Mouse (Mus musculus) midbrain, embryonic 14.5 days (tissue): ENCODE results near the gene Shisa9. TPM values are rescaled to one million over a fixed set of nuclear protein-coding genes. Genes with fewer than 3 reads are reported as not detected.

Experiments used
- ATAC-seq: fragments of 200-750 bp; cut with Nextera tagmentation; 2 replicates; pipeline ENCODE4 v1.8.0; 2017; ENCODE audit warnings: moderate number of reproducible peaks, moderate library complexity; ENCODE audit not compliant: low FRiP score, low TSS enrichment
- DNase-seq: peaks from one replicate; pipeline ENCODE4 v3.0.0-alpha.2; 2015
- H3K27ac ChIP-seq: fragments of 300-500 bp; sonication (generic); replicated peaks from 2 replicates; pipeline ENCODE4 v1.5.1; 2014; ENCODE audit warnings: mild to moderate bottlenecking, low read depth, low read length, moderate library complexity
- H3K27me3 ChIP-seq: fragments of 300-500 bp; sonication (generic); 2 replicates; pipeline ENCODE4 v1.6.1; 2014; ENCODE audit warnings: low read length, control low read depth, mixed read lengths; ENCODE audit not compliant: control insufficient read depth, insufficient read depth
- H3K36me3 ChIP-seq: fragments of 300-500 bp; sonication (generic); 2 replicates; pipeline ENCODE4 v1.6.1; 2014; ENCODE audit warnings: low read length, control low read depth; ENCODE audit not compliant: control insufficient read depth, insufficient read depth
- H3K4me1 ChIP-seq: fragments of 300-500 bp; sonication (generic); 2 replicates; pipeline ENCODE4 v1.6.1; 2014; ENCODE audit warnings: mild to moderate bottlenecking, antibody characterized with exemption, low read length, control low read depth; ENCODE audit not compliant: control insufficient read depth, insufficient read depth
- H3K4me2 ChIP-seq: fragments of 300-500 bp; sonication (generic); 2 replicates; pipeline ENCODE4 v1.6.1; 2014; ENCODE audit warnings: mild to moderate bottlenecking, low read length, moderate library complexity
- H3K4me3 ChIP-seq: fragments of 300-500 bp; sonication (generic); replicated peaks from 2 replicates; pipeline ENCODE4 v1.5.1; 2014; ENCODE audit warnings: low read depth, low read length
- H3K9ac ChIP-seq: fragments of 300-500 bp; sonication (generic); replicated peaks from 2 replicates; pipeline ENCODE4 v1.6.1; 2014; ENCODE audit warnings: mild to moderate bottlenecking, low read length, moderate library complexity
- H3K9me3 ChIP-seq: fragments of 300-500 bp; sonication (generic); 2 replicates; pipeline ENCODE4 v1.6.1; 2016; ENCODE audit warnings: low read length, control low read depth, mixed read lengths; ENCODE audit not compliant: control insufficient read depth
- WGBS: fragments of 180-500 bp; shearing (Covaris S2); extraction: QIAGEN DNeasy Blood & Tissue Kit; methylation state at CpG from one replicate; pipeline ENCODE4 v1.1.7; 2014; 5-methylcytosine and 5-hydroxymethylcytosine counted together
- polyA plus RNA-seq: library from polyadenylated mRNA; unstranded; fragments of >200 nt; fragmentation: Nextera tagmentation; extraction: Ambion mirVana; gene quantifications from 2 replicates; pipeline ENCODE4 v1.2.1, GENCODE M21; 2014

Gene Shisa9
- polyA plus RNA-seq, 1 experiment from 2014 or later: 11.3 TPM

DNA sequence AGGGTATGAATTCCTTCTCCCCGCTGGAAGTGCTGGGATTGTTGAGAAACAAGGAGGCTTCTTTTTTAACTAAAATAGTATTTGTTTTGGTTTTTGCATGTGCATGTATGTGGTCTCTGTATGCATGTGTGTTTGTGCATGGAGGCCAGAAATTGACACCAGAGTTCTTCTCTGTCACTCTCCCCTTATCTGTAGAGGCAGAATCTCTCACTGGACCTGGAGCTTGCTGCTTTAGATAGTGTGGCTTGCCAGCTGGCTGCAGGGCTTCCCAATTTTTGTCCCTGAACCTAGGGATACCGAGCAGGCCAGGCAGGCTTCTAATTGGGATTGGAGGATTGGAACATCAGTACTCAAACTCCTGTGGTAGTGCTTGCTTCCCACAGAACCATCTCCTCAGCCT lies 99.2 kb downstream of the Shisa9 start:
- Histone ChIP-seq H3K36me3 (no peaks in the 10 kb centered on the region), H3K27ac (no peak overlapping the region), H3K4me2 (no peak overlapping the region), H3K4me3 (no peak overlapping the region), H3K4me1 (no peaks in the 10 kb centered on the region), H3K27me3 (no peaks in the 10 kb centered on the region), H3K9ac (no peak overlapping the region), H3K9me3 (no peaks in the 10 kb centered on the region)
- 80% methylated on average over 2 of the region's 2 CpGs for WGBS
- DNase-seq (no peak), ATAC-seq (no peak)

DNA sequence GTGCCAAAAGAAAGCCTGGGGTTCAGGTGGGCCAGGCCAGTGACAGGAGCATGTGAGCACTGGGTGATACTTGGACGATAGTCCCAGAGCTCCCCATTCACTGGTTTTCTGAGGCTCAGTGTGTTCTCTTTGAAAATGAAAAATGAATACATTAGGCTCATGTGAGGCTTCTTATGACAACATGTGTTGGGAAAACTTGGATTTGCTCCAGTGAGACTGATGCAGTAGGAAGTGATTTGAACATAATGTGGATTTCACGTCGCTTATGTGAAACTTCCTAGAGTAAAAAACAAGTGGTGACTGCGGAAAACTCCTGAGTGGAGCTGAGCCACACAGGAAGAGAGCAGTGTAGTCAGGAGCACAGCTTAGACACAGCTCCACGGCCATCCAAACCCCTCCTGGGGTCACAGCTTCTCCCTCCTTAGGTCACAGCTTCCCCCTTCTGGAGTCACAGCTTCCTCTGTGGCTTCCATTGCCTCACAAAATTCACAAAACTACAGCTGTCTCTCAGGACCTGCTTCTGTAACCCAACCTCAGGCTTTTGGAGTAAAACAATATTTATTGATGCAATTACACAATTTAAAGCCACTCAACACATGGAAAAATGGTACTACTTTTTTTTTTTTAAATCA lies 106.8 kb downstream of the Shisa9 start:
- WGBS: 78% methylated on average over 5 of the region's 5 CpGs
- no peaks in the 10 kb centered on the region for H3K4me1 ChIP-seq
- no peak for ATAC-seq

DNA sequence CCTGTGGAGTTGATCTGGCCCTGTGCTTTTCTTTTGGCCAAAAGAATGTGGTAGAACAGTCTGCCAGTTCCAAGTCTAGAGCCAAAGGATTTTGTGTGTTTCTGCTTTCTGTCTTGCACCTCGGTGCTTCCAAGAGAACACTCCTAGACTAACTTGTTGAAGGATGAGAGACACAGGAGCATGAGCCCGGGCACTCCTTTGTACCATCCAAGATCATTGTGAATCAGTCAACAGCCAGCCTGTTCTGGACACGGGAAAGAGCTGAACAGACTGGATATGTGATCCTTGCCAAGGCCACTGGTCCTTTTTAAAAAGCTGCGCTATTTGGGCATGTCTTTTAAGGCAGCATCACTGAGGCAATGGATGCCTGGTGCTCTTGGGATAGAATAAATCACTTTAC lies 109.3 kb downstream of the Shisa9 start:
- WGBS: 84% methylated on average over 4 of the region's 4 CpGs
- no peak for ATAC-seq
- Histone ChIP-seq H3K36me3 (no peaks in the 10 kb centered on the region), H3K9ac (no peak overlapping the region), H3K27ac (no peak overlapping the region), H3K9me3 (no peaks in the 10 kb centered on the region), H3K27me3 (no peaks in the 10 kb centered on the region), H3K4me3 (no peak overlapping the region), H3K4me2 (no peak overlapping the region), H3K4me1 (no peaks in the 10 kb centered on the region)
- DNase-seq: no peak

More for the DNA sequence above, 106.8 kb downstream of the Shisa9 start:
- H3K9me3 ChIP-seq: no peaks in the 10 kb centered on the region
- H3K27me3 ChIP-seq: no peaks in the 10 kb centered on the region
- H3K27ac ChIP-seq: no peak overlapping the region
- DNase-seq: no peak
- H3K4me3 ChIP-seq: no peak overlapping the region
- no peak overlapping the region for H3K9ac ChIP-seq
- no peaks in the 10 kb centered on the region for H3K36me3 ChIP-seq
- H3K4me2 ChIP-seq: no peak overlapping the region

DNA sequence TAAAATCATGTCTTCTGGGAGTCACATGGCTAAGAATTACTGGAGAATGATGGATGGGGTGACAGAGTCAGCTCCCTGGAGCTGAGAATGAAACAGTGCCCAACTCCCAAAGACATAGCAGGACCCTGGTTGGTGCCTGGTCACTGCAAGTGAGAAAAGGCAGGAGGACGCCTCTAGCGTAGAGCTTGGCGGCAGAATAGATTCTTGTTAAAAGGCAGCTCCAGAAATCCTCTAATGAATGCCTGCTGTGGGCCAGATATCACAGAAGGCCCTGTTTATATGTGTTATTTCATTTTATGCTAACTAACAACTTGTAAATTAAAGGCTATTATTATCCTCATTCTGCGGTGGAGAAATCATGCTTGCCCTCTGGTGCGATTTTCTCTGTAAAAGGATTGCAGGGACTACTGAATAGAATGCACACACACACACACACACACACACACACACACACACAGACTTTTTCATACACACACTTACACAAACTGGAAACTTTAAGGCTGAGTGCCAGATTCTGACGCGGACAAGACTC lies 110.9 kb downstream of the Shisa9 start:
- H3K9ac ChIP-seq: no peak overlapping the region
- no peak overlapping the region for H3K27ac ChIP-seq
- H3K4me2 ChIP-seq: no peak overlapping the region
- H3K27me3 ChIP-seq: no peaks in the 10 kb centered on the region
- H3K36me3 ChIP-seq: no peaks in the 10 kb centered on the region
- no peak overlapping the region for H3K4me3 ChIP-seq
- DNase-seq: no peak
- ATAC-seq: no peak
- no peaks in the 10 kb centered on the region for H3K4me1 ChIP-seq
- no peaks in the 10 kb centered on the region for H3K9me3 ChIP-seq
- WGBS: 79% methylated on average over 7 of the region's 7 CpGs

DNA sequence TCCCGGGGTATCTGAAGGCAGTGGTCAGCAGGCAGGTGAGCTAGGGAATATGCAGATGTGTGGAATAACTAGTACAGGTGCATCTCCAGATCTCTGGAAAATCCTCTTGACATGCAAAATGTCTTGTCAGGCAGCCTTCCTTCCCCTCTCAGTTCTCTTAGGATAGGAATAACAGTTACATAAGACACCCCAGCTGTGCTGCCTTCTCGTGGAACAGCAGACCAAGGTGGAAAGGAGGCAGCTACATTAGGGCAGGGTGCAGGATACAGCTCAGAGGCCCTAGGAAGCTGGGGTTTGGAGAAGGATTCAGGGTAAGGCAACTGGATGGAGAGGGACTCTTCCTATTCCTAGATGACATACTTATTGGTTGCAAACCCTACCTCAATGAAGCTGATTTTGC lies 111.5 kb downstream of the Shisa9 start:
- DNase-seq: no peak
- no peak for ATAC-seq
- 67% methylated on average over 2 of the region's 2 CpGs for WGBS
- Histone ChIP-seq H3K27ac (no peak overlapping the region), H3K9me3 (no peaks in the 10 kb centered on the region), H3K9ac (no peak overlapping the region), H3K27me3 (no peaks in the 10 kb centered on the region), H3K4me3 (no peak overlapping the region), H3K36me3 (no peaks in the 10 kb centered on the region), H3K4me1 (no peaks in the 10 kb centered on the region), H3K4me2 (no peak overlapping the region)

DNA sequence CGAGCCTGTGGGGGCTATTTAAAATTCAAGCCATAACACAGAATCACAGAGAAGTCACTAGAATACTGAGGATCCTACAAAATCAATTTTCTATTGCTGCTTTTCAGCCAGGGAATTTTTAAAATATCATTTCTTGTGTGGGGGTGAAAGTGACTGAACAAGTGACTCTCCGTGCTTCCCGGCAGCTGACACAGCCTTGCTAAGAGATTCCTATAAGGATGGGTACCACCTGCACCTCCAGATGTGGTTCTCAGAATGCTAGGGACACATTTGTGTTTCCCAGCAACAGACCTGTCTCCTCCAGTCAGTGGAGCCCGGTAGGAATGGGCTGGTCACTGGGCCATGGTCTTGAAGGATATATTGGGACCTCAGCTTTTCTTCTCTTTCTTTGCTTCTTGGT lies 124.5 kb downstream of the Shisa9 start:
- H3K27me3 ChIP-seq: no peaks in the 10 kb centered on the region
- no peaks in the 10 kb centered on the region for H3K36me3 ChIP-seq
- no peaks in the 10 kb centered on the region for H3K9me3 ChIP-seq
- no peak overlapping the region for H3K27ac ChIP-seq
- no peak overlapping the region for H3K9ac ChIP-seq
- ATAC-seq (no peak), DNase-seq (no peak)
- 88% methylated on average over 4 of the region's 4 CpGs for WGBS
- H3K4me2 ChIP-seq: no peak overlapping the region
- H3K4me3 ChIP-seq: no peak overlapping the region
- no peaks in the 10 kb centered on the region for H3K4me1 ChIP-seq

DNA sequence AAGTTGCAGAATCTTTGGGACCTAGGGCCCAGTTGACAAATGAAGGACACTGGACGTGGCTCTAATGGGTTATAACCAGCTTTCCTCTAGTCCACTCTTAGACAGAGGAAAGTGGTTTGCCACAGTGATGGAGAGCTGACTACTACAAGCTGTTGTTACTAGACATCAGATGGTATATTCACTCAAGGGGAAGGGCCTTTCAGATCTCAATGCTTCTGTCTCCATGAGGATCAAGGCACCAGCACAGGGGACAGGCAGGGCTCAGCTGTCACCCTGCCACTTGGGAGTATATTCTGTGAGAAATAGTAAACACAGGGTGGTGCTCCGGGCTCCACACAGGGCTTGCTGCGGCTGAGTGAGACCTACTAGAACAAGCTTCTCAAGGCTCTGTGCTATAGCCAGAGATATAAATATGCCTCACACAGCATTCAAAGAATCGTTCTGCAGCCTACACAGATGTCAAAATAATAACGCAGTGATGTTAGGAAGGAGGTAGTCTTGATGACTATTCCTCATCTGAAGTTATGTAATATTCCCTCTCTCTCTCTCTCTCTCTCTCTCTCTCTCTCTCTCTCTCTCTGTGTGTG lies 127.0 kb downstream of the Shisa9 start:
- DNase-seq: no peak

DNA sequence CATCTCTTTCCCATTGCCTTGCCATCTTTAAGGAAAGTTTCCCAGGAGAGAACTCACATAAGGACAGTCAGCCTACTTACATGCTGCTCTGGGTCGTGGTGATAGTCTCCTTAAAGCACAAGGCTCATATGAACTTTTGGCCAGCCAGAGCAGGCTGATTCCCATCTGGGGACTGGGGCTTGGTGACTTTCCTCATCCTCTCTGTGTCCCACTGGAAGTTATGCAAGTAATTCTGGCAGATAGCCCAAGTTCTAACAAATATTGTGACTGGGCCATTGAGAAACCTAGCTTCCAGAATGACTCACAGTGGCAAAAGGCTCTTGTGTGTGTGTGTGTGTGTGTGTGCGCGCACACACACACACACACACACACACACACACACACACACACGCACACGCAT lies 130.5 kb downstream of the Shisa9 start:
- Histone ChIP-seq H3K27me3 (no peaks in the 10 kb centered on the region), H3K4me3 (no peak overlapping the region), H3K9ac (no peak overlapping the region), H3K27ac (no peak overlapping the region), H3K9me3 (no peaks in the 10 kb centered on the region), H3K4me2 (no peak overlapping the region), H3K4me1 (peaks cover 10% of the 10 kb centered on the region; the same call in 1 of the 2 replicates), H3K36me3 (no peaks in the 10 kb centered on the region)
- ATAC-seq (no peak), DNase-seq (no peak)
- WGBS: 89% methylated on average over 5 of the region's 5 CpGs

More for the DNA sequence above, 127.0 kb downstream of the Shisa9 start:
- peaks cover 10% of the 10 kb centered on the region; the same call in 1 of the 2 replicates for H3K4me1 ChIP-seq
- H3K9me3 ChIP-seq: no peaks in the 10 kb centered on the region
- no peak overlapping the region for H3K4me3 ChIP-seq
- no peaks in the 10 kb centered on the region for H3K36me3 ChIP-seq
- H3K27me3 ChIP-seq: no peaks in the 10 kb centered on the region
- no peak overlapping the region for H3K27ac ChIP-seq
- H3K9ac ChIP-seq: no peak overlapping the region
- ATAC-seq: no peak
- H3K4me2 ChIP-seq: no peak overlapping the region
- WGBS: 84% methylated on average over 5 of the region's 5 CpGs
